Mouse (Mus musculus): ENCODE measurements at regions not wholly inside any gene's neighbourhood (a gene's known extent, or its start where the extent isn't known, plus 50 kb on each side); places are given as distances from the start of the nearest gene placed in this dataset.

- peak; percentile 39 for DNase-seq (ENCODE audit: low read depth, low spot score)
These were observed 77.9 kb upstream of the Grem2 start for GRCm38 (mm10) chr1:174999265-175000200.

- no peak for DNase-seq (ENCODE audit: low read depth, low spot score)
These were observed 70.9 kb upstream of the Grem2 start for GRCm38 (mm10) chr1:174992520-174992919.

DNA sequence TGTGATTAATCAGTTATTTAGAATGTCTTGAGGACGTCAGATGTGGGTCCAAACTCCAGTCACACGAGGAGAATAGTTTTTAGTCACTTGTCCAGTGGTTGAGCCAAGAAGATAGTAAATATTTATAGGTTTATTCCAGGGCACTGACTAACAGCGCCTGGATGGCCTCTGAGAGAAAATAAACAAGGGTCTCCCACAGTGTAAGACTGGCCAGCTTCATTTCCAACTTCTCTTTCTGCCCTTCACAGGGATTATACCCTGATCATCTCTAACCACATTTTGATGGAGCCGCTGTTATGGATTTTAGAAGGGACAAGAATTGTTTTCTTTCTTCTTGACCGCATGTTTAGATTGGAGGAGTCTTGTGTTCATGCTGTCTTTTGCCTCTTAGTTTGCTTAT is 67.0 kb upstream of the Grem2 start:
- DNase-seq (ENCODE audit: low read depth, low spot score): no peak

DNA sequence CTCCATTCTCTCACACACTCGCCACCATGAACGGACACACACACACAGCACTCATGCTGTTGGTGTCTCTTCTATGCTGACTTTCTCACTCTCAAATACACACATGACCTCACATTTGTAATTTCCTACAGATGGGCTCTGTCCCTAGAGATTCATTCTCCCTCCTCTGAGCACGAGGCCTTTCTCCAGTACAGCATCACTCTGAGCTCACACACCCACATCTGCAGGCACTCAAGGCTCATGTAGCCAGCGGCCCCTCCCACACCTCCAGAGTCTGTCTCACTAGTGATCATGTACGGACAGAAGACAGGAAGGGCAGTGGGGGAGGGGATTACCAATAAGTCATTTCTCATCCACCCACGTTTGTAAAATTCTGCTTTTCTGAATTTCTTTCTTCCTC is 50.3 kb upstream of the Grem2 start:
- DNase-seq (ENCODE audit: low read depth, low spot score): no peak

All from ES-CJ7 (cell line).